Comparison of ENCODE assay signal across 9 mouse cellular contexts in the genomic region with DNA sequence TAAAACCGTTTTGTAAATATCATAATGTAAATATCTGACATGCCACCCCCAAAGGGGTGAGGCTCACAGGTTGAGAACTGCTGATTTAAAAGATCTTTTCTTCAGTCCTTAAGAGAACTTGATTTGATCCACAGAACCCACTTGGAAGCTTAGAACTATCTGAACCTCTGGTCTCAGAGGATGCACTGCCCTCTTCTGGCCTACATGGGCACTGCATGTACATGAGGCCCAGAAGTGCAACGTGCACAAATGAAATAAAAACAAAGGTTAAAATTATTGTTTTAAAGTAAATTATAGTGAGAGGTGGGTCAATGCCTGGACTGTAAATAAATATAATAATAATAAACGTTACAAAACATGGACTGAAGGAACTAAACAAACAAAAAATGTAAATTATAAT.
DNase-seq lines count a peak whose midpoint lies in the region; ATAC-seq and TF ChIP-seq lines count a peak whose summit lies in the region.
"Had no signal": no experiment of that assay in that cellular context is flagged by ENCODE, and none has a peak within 500 bp of the region (broad histone marks: within the 10 kb centered on the region; RNA-seq: fewer than 3 reads in every experiment).

No protein-coding gene starts in this region.

- no peak overlapping the region for H3K27ac ChIP-seq in midbrain, embryonic 10.5 days (replicated peaks)
- H3K27ac ChIP-seq in midbrain, embryonic 13.5 days, result no peak overlapping the region
- H3K27ac ChIP-seq in liver, embryonic 14.5 days, result no peak overlapping the region
- H3K27ac ChIP-seq: neural tube, embryonic 13.5 days had no signal

- no peaks in the 10 kb centered on the region for H3K9me3 ChIP-seq in midbrain, embryonic 10.5 days (replicated peaks)
- H3K9me3 ChIP-seq in midbrain, embryonic 13.5 days, result no peaks in the 10 kb centered on the region
- no peaks in the 10 kb centered on the region for H3K9me3 ChIP-seq in liver, embryonic 14.5 days (ENCODE audit: control insufficient read depth, low read length)
- H3K9me3 ChIP-seq: neural tube, embryonic 13.5 days had no signal

- WGBS in midbrain, embryonic 10.5 days, result 62% methylated on average over 3 of the region's 3 CpGs
- 61% methylated on average over 3 of the region's 3 CpGs for WGBS in midbrain, embryonic 13.5 days
- 34% methylated on average over 3 of the region's 3 CpGs for WGBS in liver, embryonic 14.5 days (ENCODE audit: insufficient replicate concordance)

- TF ChIP-seq EP300 in liver, embryonic 14.5 days (IDR thresholded peaks at IDR 0.05; ENCODE audit: low read depth), result no peak

- TF ChIP-seq CTCF in liver, embryonic 14.5 days (IDR thresholded peaks at IDR 0.05; ENCODE audit: low read depth), result peak; percentile 68

- DNase-seq in cerebellum, adult 11 months, result peak; percentile 27
- DNase-seq in midbrain, embryonic 10.5 days (ENCODE audit: low spot score), result peak; percentile 26
- DNase-seq in cerebellum, adult 9-11 months, result peak; percentile 29
- no peak for DNase-seq in liver, embryonic 14.5 days (ENCODE audit: low read depth in 3 of 3, low spot score in 3 of 3)
- DNase-seq in Muller cell, postnatal 12 days (ENCODE audit: inconsistent ontology term), result no peak
- no peak for DNase-seq in right cerebral cortex, postnatal 25 days

- no peaks in the 10 kb centered on the region for H3K27me3 ChIP-seq in midbrain, embryonic 10.5 days (ENCODE audit: low read depth, poor library complexity, severe bottlenecking)
- no peaks in the 10 kb centered on the region for H3K27me3 ChIP-seq in midbrain, embryonic 13.5 days
- H3K27me3 ChIP-seq in liver, embryonic 14.5 days (ENCODE audit: control insufficient read depth, insufficient read depth, low read length), result no peaks in the 10 kb centered on the region
- H3K27me3 ChIP-seq: neural tube, embryonic 13.5 days had no signal

- no peak overlapping the region for H3K4me3 ChIP-seq in midbrain, embryonic 10.5 days
- H3K4me3 ChIP-seq in midbrain, embryonic 13.5 days (replicated peaks), result no peak overlapping the region
- H3K4me3 ChIP-seq in liver, embryonic 14.5 days (ENCODE audit: insufficient read depth in 1 of 2, low read depth in 2 of 2, low read length in 2 of 2), result no peak overlapping the region
- H3K4me3 ChIP-seq: neural tube, embryonic 13.5 days had no signal

- ATAC-seq in cerebellum, adult (ENCODE audit: insufficient number of reproducible peaks, low FRiP score, low TSS enrichment), result no peak
- no peak for ATAC-seq in midbrain, embryonic 13.5 days
- ATAC-seq in liver, embryonic 14.5 days (ENCODE audit: insufficient read depth), result no peak

- H3K9ac ChIP-seq in midbrain, embryonic 13.5 days (replicated peaks), result no peak overlapping the region
- H3K9ac ChIP-seq in liver, embryonic 14.5 days (replicated peaks), result no peak overlapping the region
- H3K9ac ChIP-seq: neural tube, embryonic 13.5 days had no signal

- H3K4me1 ChIP-seq in midbrain, embryonic 10.5 days, result peaks cover 7% of the 10 kb centered on the region; the same call in 1 of the 2 replicates
- peaks cover 8% of the 10 kb centered on the region for H3K4me1 ChIP-seq in midbrain, embryonic 13.5 days (replicated peaks)
- no peaks in the 10 kb centered on the region for H3K4me1 ChIP-seq in liver, embryonic 14.5 days (replicated peaks; ENCODE audit: control insufficient read depth in 2 of 2, insufficient read depth in 2 of 2, low read length in 1 of 2)

- H3K36me3 ChIP-seq in midbrain, embryonic 10.5 days, result no peaks in the 10 kb centered on the region
- no peaks in the 10 kb centered on the region for H3K36me3 ChIP-seq in midbrain, embryonic 13.5 days
- H3K36me3 ChIP-seq in liver, embryonic 14.5 days (replicated peaks; ENCODE audit: control insufficient read depth, insufficient read depth, low read depth), result no peaks in the 10 kb centered on the region
- H3K36me3 ChIP-seq: neural tube, embryonic 13.5 days had no signal

- no peak overlapping the region for H3K4me2 ChIP-seq in midbrain, embryonic 13.5 days (replicated peaks)
- no peak overlapping the region for H3K4me2 ChIP-seq in liver, embryonic 14.5 days (ENCODE audit: low read depth)
- H3K4me2 ChIP-seq: neural tube, embryonic 13.5 days had no signal

Comparison
In these comparisons a context has a peak if more than half of its experiments do, and no peak if none do; other contexts are left out.
1. DNase-seq: peak in cerebellum, adult 11 months (single experiment), midbrain, embryonic 10.5 days (single experiment) and cerebellum, adult 9-11 months (single experiment); none in liver, embryonic 14.5 days (0 of 3), Muller cell, postnatal 12 days (single experiment) and right cerebral cortex, postnatal 25 days (single experiment).